Mouse (Mus musculus) kidney, postnatal 25 days (tissue): ENCODE results near the gene Crybg1.
"Not testable (repeated sequence)": the region's sequence is repeated elsewhere in the genome, so short reads cannot be mapped to it uniquely, and the experiment has no call there.

Experiments used
- DNase-seq, 2 experiments: peaks; one replicate each; pipeline ENCODE4 v3.0.0; 2021; ENCODE audit warnings: mixed read lengths in 2 of 2

The Crybg1 gene

GRCm38 (mm10) chr10:43945435-43945834 is 203.2 kb downstream of the Crybg1 start:
- DNase-seq = peak in 1 of 2 experiments; percentile 17

- peak; percentile 17 to 53 for DNase-seq
These were observed 204.9 kb downstream of the Crybg1 start for GRCm38 (mm10) chr10:43943736-43944135.

GRCm38 (mm10) chr10:43939136-43939662 is 209.5 kb downstream of the Crybg1 start:
- DNase-seq = no peak

- no peak for DNase-seq
These were observed 220.1 kb downstream of the Crybg1 start for GRCm38 (mm10) chr10:43928596-43928995.

- DNase-seq = no peak
These were observed 220.9 kb downstream of the Crybg1 start for GRCm38 (mm10) chr10:43927736-43928135.

GRCm38 (mm10) chr10:43925776-43926175 is 222.9 kb downstream of the Crybg1 start:
- not testable (repeated sequence) for DNase-seq

- no peak for DNase-seq
These were observed 225.6 kb downstream of the Crybg1 start for GRCm38 (mm10) chr10:43923096-43923495.

GRCm38 (mm10) chr10:43918696-43919608 is 229.7 kb downstream of the Crybg1 start:
- DNase-seq = peak; percentile 81 to 91

- no peak for DNase-seq
These were observed 231.9 kb downstream of the Crybg1 start for GRCm38 (mm10) chr10:43916737-43917136.

- DNase-seq = no peak
These were observed 232.5 kb downstream of the Crybg1 start for GRCm38 (mm10) chr10:43916181-43916580.

- no peak for DNase-seq
These were observed 236.4 kb downstream of the Crybg1 start for GRCm38 (mm10) chr10:43912236-43912635.

- no peak for DNase-seq
These were observed 237.8 kb downstream of the Crybg1 start for GRCm38 (mm10) chr10:43910873-43911142.

- DNase-seq = no peak
These were observed 238.4 kb downstream of the Crybg1 start for GRCm38 (mm10) chr10:43910032-43910872.

- DNase-seq = no peak
These were observed 244.1 kb downstream of the Crybg1 start for GRCm38 (mm10) chr10:43904569-43904968.

- peak; percentile 95 to 97 for DNase-seq
These were observed 247.0 kb downstream of the Crybg1 start, which contains the start of the genes Qrsl1 and Rtn4ip1 for GRCm38 (mm10) chr10:43901578-43902194. Gene Qrsl1, minus strand, starts transcription at chr10:43901745. Gene Rtn4ip1, plus strand, starts transcription at chr10:43901807.

- no peak for DNase-seq
These were observed 247.6 kb downstream of the Crybg1 start for GRCm38 (mm10) chr10:43900883-43901570.
